Mouse (Mus musculus) kidney, postnatal 10 days (tissue): Measurements from ENCODE around the gene Cyp4x1.
"Not testable (repeated sequence)": the region's sequence is repeated elsewhere in the genome, so short reads cannot be mapped to it uniquely, and the experiment has no call there.

Source experiments
- DNase-seq: peaks from one replicate; pipeline ENCODE4 v3.0.0; 2021; ENCODE audit warnings: mixed read lengths

The Cyp4x1 gene

DNA sequence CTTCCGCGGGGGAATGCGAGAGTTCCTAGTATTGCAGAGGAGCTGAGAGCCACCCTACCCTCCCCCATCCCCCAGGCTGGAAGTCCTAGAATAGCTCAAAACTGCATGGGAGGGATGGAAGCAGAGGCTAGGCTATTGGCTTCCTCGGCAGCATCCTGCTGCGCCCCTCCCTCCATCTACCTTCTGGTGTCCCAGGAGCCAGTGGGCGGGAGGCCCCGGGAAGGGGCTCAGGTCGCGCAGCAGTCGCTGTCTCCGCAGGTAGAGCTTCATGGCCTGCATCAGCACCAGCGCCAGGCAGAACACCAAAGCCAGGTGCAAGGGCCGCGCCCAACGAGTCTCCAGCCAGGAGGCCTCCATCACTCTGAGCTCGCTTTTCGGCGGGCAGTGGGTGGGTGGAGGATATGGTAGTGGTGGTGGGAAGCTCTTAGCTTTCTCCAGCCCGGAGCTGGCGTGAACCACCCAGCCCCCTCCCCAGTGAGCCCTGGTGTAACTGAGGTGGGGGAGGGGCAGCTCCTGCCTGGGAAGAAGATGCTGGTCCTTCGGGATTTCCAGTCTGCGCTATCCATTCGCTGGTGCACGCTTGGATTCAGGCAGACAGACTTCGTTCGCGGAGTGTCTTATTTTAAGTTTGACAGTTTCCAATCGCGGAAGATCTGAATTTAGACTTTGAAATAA, at the start of gene Cyp4x1:
Gene Cyp4x1 (minus strand): TSS at position 661 of the 675 bp plus-strand sequence.
- peak; percentile 5 for DNase-seq

DNA sequence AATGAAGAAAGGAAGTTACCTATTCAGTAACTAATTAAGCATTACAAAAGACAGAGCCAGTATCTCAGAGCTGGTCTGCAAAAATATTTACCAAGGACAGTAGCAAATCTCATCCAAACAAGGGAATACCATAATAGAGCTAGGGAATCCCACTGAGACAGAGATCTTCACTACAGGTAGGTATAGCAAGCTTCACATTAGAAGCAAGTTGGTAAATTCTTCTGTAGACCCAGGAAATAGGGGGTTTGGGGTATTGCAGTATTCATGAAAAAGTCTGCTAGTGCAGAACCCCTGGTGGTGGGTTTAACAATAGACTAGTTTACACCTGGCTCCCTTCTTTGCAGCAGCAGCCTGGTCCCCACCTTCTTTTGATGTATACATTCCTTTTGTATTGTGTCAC, 42.1 kb upstream of the Cyp4x1 start:
- not testable (repeated sequence) for DNase-seq

DNA sequence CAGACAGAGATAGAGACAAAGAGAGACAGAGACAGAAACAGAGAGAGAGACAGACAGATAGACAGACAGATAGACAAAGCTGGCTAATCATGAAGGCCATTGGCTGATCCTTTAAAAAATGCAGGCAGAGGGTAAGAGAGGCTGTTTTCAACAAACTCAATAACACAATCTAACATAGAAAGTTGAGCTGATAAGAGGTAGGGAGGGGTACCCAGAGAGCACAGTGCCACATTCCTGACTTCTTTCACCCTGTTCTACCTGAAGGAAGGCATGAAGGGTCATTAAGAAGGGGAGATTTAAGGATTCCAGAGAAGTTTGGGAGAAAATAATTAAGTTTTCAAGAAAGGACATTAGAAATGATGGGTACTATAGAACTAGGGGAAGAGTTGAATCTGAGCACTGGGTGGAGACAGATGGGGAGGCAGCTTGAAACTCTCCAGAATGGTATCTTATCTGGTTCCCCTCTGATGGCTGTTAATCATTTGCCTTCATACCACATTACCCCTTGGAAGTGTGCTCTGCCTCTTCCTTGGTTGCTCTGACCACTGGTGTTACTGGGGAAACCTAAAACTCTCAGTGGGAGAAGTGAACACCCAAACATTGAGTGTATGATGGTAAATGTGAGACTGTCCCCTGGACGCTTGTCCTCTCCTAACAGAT, 40.7 kb upstream of the Cyp4x1 start:
- no peak for DNase-seq

DNA sequence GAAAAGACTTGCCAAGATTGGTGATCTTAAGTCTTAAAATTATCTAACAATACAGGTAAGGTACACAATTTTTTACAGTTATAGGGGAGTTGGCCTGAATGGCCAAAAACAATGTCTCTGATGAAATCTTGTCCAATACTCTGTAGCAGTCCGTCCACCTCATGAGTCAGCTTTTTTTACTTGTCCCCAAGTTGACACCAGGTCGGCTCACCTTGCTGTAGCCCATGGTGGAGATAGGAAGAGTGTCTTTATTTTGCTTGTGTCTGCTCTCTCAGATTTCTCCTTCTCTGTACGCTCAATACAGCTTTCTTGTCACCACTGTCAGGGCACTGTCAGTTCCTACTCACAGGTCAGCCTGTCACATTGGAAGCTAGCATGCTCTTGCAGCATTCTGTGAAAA, 24.9 kb upstream of the Cyp4x1 start:
- not testable (repeated sequence) for DNase-seq

DNA sequence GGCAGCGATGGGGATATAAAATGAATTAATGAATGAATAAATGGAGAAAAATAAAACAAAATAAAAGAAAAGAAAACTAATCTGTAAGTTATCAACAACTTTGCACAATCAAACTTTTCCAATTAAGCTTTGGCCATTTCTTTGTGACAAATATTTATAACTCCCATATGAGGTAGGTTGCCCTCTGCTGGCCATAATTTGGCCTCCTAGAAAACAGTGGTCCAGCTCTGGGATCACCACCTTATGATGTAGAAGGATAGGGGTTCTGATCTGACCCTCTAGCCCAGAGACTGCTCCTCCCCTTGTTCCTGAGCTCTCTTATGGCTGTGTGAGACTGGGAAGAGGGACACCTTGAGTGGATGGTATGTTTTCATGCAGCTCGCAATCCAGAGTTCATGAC, 20.6 kb upstream of the Cyp4x1 start:
- DNase-seq, result peak; percentile 13

DNA sequence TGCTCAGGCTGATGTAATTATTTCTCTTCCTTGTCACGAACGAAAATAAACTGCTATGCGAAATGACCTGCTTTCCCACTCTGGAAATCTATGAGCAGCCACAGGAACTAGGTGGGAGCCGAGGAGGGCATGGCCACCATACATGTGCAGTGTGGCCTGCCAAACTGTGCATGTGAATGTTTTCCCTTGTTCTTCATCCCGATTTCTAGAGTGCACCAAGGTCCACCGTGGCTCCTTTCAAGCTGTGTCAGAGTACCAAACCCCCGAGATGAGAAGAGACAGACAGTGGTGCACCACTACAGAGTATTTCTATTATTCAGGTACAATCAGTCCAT, 182 bp upstream of the Cyp4x1 start:
- no peak for DNase-seq

DNA sequence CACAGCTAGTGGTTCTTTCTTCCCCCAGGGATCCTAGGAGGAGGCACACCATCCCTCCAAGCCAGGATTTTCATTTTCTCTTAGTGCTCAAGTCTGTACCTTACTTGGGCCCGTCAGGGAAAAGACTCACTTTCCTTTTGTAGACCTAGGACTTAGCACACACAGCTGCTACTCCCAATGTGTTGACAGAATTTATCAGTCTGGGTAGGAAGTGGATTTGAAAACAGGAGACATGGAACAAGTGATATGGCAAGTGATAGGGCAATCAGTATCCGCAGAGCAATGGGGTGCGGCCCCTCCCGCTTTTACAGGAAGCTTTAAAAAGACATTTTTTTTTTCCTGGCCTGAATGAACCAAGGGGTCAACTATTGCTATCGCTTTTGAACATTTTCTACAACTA, 996 bp downstream of the Cyp4x1 start:
- no peak for DNase-seq

DNA sequence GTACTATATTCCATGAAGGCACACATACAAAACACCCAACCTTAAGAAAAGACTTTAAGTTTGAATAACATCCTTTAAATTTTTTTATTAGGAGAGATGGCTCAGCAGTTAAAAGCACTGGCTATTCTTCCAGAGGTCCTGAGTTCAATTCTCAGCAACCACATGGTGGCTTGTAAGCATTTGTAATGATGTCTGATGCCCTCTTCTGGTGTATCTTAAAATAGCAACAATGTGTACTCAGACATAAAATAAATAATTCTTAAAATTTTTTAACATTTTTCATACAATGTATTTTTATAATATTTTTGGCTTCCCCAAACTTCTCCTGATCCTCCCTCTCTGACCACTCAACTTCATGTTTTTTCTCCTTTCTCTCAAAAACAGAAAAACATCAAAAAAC, 9.4 kb downstream of the Cyp4x1 start:
- no peak for DNase-seq

DNA sequence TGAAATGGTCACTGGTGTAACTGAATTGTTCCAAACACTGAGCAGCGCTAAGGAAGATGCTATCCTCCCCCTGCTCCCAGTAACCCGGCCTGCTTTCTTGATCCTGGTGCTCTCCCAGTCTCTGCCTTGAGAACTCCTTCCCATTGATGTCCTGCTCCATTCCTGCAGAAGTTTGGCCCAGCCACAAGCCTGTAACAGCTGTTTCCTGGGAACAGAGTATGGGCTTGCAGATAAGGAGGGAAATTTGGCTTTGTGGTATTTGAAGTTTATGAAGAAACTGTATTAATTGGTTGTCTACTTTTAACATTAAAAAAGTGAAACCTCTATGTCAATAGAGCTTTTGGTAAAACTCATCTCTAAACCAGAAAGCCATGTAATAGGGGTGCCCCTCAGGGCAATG, 10.6 kb downstream of the Cyp4x1 start:
- DNase-seq, result no peak

DNA sequence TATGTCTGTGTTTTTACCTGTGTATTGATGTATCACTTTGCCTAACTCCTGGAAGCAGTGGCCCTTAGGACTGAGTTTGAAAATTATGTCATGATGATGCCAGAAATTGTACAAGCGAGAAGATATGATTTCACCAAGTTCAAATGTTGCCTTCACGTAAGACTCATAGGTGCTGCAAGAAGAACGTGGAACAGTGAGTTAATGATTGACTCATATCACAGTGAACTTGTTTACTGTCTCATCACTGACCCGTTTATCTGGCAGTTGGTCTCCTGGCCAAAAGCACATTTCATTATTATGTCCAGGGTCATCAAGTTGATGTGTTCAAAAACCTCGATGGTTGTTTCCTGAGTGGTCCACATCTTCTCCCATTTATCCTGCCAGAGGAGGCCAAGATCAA, 12.5 kb downstream of the Cyp4x1 start:
- no peak for DNase-seq

DNA sequence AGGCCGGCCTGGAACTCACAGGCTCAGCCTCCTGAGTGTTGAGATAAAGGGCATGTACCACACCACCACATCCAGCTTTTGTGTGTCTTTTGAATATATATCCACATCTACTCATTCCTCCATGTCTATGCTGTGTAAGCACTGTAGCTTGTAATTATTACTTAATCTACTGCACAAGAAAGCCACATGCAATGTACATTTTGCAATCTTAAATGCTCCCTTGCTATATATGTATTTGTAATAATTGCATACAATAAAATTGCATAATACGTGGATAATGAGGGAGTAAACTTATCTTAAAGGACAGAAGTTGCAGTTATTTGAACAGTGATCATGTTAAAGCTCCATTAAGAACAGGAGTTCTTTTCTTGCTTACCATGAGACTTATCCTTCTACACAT, 12.9 kb downstream of the Cyp4x1 start:
- no peak for DNase-seq

DNA sequence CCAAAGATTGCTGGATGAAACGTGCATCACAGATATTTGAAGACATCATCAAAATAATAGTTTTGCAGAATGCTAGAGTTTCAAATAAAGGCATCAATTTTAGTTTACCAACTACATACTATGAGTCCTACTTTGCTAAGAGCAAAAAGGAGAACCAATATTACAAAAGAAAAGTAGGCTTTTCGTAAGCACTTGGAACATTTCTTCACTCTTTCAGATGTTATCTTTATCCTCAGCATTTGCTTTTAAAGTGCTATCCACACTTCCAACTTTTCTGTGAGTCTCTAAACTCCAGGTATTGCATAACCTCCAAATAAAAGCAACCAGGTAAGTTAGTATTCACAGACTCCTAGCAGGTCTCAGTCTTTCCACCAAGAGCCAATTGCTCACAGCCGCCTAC, 14.4 kb downstream of the Cyp4x1 start:
- DNase-seq, result no peak

DNA sequence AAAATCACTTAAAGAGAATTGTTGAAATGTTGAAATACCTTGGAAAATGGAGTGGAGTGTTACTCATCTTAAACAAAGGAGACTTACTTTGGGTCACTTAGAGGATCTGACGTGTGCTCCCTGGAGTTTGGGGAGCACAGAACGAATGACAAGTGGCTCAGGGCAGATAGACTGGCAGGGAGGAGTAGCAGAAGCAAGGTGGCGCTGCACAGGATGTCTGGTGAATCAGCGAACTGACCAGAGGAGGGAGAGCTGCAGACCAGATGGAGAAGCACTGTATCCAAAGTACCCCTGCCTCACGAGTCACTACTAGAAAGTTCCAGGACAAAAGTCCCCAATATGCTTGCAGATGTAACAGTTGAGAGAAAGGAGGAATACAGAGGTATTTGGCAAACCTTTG, 20.8 kb downstream of the Cyp4x1 start:
- no peak for DNase-seq

DNA sequence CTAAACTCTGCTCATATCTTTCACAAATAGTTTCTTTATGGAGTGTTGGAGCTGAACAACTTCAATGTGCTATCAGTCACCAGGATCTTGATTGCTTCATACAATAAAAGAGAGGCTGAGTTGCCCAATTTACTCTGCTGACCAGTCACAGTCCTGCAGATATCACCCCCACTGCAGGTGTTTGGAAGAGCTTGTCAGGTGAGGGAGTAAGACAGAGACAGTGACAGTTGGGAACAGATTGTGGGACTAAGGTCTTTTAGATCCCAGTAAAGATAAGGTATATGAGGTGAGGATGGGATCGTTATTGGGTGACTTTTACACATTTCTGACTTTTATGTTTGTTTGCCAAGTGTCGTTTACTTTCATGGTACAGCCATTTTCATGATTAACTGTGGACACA, 22.9 kb downstream of the Cyp4x1 start:
- DNase-seq, result no peak

DNA sequence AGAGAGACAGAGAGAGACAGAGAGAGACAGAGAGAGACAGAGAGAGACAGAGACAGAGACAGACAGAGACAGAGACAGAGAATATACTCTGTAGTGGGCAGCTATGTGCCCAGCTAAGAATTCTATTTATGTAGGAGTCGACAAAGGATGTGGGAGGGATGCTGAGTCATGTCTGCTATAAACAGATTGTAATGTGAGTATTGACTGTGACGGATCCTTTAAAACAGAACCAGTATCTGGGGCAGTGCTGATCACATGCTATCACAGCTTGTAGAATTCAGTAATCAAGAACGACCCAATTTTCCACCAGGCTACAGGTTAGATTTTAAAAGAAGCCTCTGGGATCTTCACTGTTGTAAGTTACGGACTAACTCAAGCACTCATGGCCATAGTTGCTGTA, 30.6 kb downstream of the Cyp4x1 start:
- DNase-seq, result no peak

DNA sequence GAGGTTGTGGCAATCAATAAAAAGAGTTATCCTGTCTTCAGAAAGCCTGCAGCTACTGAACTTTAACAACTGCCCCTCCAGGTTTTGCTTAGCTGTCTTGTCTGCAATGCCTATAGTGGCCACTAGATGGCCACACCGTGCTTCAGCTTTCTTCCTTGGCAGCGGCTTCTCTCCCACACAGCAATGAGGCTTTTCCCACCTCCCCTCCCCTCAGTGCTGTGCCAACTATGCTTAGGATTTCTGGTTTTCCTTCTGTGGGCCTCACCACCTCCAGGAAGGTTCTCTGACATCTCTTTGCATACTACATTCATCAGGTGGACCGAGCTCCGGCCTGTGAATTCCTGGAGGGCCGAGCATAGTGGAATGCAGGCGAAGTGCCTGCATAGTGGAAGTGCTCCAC, 32.4 kb downstream of the Cyp4x1 start:
- peak; percentile 81 for DNase-seq

DNA sequence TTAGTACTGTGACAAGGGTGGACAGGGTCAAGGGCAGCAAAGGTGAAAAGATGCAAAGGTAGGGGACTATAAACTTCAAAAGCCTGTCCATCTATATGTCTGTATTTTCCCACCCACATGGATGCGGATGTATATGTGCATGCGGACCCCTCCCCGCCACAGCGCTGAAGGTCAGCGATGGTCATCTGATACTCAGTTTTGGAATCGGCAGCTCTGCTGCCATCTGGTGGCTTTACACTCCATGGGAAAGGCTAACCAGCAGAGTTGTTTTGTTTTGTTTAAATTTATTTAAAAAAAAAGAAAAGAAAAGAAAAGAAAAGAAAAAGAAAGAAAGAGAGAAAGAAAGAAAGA, 37.0 kb downstream of the Cyp4x1 start:
- peak; percentile 74 for DNase-seq

DNA sequence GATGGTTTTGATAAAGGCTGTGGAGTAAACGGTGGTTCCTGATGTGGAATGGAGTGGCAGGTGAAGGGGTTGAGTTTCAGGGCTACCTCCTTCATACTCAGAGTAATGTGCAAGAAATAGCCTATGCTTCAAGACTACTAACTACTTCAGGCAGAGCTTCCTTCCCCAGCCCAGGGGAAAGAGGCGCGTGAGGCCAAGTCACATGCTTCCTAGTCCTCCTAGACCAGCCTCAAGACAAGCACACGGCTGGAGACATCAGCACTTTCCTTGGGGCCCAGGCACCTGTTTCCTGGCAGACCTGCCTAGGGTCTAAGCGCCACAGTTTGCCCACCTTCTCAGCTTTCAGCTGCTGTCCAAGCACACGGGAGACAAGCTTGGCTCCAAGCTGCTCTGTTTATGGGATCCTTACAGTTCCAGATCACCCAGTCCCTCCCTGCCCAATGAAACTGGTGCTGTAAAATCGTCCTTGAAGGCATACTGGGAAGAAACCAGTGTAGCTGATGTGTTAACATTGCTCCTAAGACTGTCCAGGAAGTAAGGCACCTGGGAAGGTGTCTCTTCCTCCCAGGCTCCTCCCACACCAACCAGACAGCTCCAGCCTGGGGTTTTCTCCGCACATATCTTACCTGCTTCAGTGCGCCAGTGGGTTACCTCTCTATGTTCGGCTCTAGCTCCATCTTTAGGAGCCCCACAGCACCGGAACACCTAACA, 37.5 kb downstream of the Cyp4x1 start:
- peak; percentile 54 for DNase-seq

DNA sequence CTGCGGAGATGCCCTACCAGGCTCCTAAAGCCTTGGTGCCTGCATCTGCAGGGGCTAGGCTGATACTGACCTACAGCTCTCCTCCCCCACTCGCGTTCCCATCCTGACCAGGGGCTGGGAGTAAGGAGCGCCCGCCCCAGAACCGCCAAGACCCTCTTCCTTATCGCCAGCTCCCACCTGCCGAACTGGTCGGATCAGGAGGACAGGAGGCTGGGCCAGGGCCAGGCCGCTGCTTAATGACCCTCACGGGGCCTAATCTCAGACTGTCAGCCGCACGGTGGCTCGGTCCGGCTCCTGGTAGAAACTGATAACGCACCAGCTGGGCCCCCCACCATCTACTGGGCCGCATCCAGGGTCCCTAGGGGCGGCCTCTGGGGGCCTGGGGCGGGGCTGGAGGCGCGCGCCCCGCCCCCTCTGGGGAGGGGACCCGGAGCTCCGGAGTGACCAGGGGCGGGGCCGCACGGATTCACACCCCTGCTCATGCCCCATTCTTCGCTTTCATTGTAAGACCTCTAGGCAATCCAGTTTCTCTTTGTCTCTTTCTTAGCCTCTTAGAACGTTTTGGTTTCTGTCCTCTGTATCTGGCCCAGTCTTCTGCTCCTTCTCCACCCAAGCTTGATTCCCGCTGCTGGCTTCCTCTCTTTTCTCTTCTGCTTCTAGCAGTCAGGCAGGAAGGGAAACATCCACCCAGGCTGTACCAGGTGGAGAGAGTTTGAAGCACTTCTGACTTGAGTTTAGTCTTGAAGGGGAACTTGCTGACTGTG, 38.2 kb downstream of the Cyp4x1 start:
- DNase-seq, result peak; percentile 78

DNA sequence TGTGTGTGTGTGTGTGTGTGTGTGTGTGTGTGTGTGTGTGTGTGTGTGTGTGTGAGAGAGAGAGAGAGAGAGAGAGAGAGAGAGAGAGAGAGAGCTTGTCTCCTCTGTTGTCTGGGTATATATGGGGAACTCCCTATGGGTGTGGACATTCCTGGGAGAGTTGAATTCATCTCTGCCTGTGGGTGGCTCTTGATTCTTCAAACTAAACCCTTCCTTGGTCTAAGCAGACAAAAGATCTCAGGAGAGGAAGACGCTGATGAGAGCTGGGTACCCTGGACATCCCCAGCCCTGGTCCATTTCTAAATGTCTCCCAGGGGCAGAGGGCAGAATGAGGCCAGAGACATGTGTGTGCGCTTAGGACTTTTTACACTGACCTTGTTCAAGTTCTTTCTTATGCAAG, 40.0 kb downstream of the Cyp4x1 start:
- DNase-seq, result no peak

DNA sequence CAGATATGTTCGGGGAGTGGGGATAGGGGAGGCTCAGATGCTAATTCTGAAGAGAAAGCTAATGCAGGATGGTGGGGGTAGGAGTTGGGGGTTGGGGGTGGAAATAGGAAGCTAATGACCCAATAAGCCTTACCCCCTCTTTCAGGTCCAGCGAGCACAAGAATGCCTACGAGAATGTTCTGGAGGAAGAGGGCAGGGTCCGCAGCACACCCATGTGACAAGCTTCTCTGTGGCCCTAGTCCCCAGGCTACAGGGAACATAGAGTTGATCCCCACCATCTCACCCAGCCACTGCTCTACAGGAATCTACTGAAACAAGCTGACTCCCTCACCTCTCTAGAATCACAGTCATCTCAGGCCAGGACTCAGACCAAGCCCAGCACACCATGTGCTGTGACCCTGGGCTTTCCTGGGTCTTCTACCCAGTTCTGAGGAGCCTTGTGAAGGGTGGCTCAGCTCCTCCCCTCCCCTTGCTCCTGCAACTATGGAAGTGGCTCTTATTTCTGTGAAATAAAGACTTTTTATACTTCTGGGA, 40.7 kb downstream of the Cyp4x1 start:
- DNase-seq, result peak; percentile 61

DNA sequence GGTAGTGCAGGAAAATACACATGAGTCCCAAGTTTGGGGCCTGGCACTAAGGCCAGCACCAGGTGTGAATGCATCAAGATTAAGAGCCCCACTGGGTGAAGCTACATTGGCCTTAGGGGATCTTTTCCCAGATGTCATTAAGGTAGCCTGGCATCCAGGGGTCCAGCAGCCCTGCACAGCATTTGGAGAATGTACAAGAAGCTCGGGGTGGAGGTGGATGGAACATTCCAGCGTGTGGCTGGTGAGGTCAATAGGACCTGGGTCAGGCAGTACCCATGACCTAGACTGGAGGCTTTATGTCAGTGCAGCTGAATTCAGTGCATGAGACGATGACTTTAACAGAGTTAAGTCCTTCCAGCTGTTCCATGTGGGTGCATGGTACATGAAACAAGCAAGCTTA, 42.3 kb downstream of the Cyp4x1 start:
- no peak for DNase-seq

DNA sequence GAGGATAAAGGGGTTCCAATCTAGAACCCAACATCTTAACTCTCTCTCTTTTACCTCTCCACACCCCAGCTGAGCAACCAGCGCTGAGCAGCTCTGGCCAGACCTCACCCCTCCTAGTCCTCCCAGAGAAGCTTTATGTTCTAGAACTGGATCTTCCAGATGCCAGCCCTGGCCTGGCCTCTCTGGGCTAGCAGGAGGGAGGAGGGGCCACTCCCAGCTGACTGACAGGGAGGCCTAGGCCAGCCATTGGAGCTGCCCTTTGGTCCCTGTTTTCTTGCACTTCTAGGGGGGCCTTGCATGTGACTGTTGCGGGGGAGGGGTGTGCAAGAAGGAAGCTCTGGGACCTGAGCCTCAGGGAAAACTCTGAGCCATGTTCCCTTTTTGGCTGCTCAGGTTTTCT, 43.5 kb downstream of the Cyp4x1 start:
- peak; percentile 82 for DNase-seq
